Mouse (Mus musculus) C2C12 (cell line): ENCODE data around the gene Eya4.

Experiments used
- CEBPB ChIP-seq: IDR thresholded peaks from one replicate; pipeline ENCODE4 v1.6.1; 2011; ENCODE audit warnings: low read depth, mild to moderate bottlenecking, control low read depth, moderate library complexity
- CTCF ChIP-seq: IDR thresholded peaks from one replicate; pipeline ENCODE4 v1.5.1; 2011; ENCODE audit not compliant: control insufficient read depth, insufficient read depth, insufficient read length
- MAX ChIP-seq: IDR thresholded peaks from one replicate; pipeline ENCODE4 v1.6.1; 2011; ENCODE audit warnings: mild to moderate bottlenecking, control low read depth
- MYOD1 ChIP-seq: IDR thresholded peaks from one replicate; pipeline ENCODE4 v1.6.1; 2011; ENCODE audit warnings: low read depth; ENCODE audit not compliant: control insufficient read depth, insufficient read length
- MYOG ChIP-seq: IDR thresholded peaks from one replicate; pipeline ENCODE4 v1.6.1; 2011; ENCODE audit not compliant: control insufficient read depth, insufficient read length; ENCODE audit errors: extremely low read depth
- USF1 ChIP-seq: IDR thresholded peaks from one replicate; pipeline ENCODE4 v1.6.1; 2011; ENCODE audit warnings: low read depth, mild to moderate bottlenecking, control low read depth, moderate library complexity

GRCm38 (mm10) chr10:23090323-23090722, 260.3 kb downstream of the Eya4 start:
- no peak for TF ChIP-seq CTCF
- no peak for TF ChIP-seq MYOD1
- TF ChIP-seq CEBPB: no peak
- TF ChIP-seq MAX: no peak
- no peak for TF ChIP-seq USF1
- TF ChIP-seq MYOG: no peak
